Mouse (Mus musculus): ENCODE measurements around the gene Rhcg. TPM values are rescaled to one million over a fixed set of nuclear protein-coding genes. Genes with fewer than 3 reads are reported as not detected.

The Rhcg gene
- total and polyA plus RNA-seq, 2 experiments = not detected

- peaks cover 16% of the 10 kb centered on the region; the same call in 1 of the 2 replicates for H3K27me3 ChIP-seq (ENCODE audit: control insufficient read depth, insufficient read depth, low read length)
- H3K4me3 ChIP-seq (ENCODE audit: insufficient read depth, low read depth, low read length) = no peak overlapping the region
- H3K9ac ChIP-seq (ENCODE audit: low read depth, low read length) = no peak overlapping the region
- no peaks in the 10 kb centered on the region for H3K36me3 ChIP-seq (ENCODE audit: control insufficient read depth, insufficient read depth, low read length)
- H3K27ac ChIP-seq (replicated peaks; ENCODE audit: insufficient read depth, low read depth, low read length) = no peak overlapping the region
- DNase-seq (ENCODE audit: extremely low read depth, low read depth, low spot score) = peak; percentile 34
- TF ChIP-seq CTCF (IDR thresholded peaks at IDR 0.05; ENCODE audit: low read depth, low read length) (peak; percentile 94), POLR2A (IDR thresholded peaks at IDR 0.05; ENCODE audit: extremely low read depth, insufficient read depth, low read length) (no peak)
- WGBS = 15% methylated on average over 7 of the region's 7 CpGs
- no peaks in the 10 kb centered on the region for H3K79me2 ChIP-seq (ENCODE audit: control insufficient read depth, insufficient read depth, low read length)
- H3K4me1 ChIP-seq (ENCODE audit: control insufficient read depth, insufficient read depth, low read length) = 0 out of 2 replicates have a peak, but pooled peaks cover 2% of the 10 kb centered on the region
Measured at GRCm38 (mm10) chr7:79594854-79595253, 22.6 kb downstream of the Rhcg start.

DNA sequence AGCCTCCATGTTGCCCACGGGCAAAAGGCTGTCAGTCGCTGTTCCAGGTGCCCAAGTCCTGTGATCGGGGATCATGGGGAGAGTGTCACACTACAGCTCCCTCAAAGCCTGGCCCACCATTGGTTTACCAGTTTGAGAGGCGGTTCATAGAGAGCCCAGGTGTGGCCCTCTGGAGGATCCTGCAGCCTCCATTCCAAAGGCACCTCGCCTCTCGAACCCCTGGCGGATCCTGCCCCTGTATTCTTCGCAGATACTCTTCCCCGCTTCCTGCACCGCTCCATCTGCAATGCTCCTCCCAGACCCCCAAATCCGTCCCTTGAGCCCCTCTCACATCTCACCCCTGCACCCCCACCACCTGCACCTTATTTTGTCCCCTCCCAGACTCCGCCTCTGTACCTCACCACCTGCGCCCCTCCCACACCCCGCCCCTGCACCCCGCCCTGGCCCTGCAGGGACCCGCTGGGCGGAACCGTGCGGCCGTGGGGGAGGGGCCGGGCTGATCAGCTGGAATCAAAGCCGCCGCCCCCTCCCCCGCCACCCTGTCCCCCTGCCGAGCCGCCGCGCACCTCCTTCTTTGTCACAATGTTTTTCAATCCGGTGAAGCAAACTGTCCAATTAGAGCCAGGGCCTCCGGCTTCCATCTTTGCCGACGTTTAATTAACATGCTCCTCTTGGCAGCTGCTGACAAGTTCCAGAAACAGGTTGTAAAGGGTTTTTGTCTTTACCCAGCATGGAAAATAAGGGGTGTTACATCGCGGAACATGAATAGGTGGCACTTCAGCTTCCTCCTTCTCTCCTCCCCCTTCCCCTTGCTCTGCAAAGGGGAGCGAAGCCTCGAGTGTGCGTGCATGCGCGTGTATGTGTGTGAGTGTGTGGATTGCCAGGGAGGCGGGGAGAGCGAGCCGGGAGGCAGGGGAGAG, 25.4 kb downstream of the Rhcg start:
- TF ChIP-seq CTCF (IDR thresholded peaks at IDR 0.05; ENCODE audit: low read depth, low read length) = no peak
- no peak for TF ChIP-seq POLR2A (IDR thresholded peaks at IDR 0.05; ENCODE audit: extremely low read depth, insufficient read depth, low read length)
- H3K4me1 ChIP-seq (ENCODE audit: control insufficient read depth, insufficient read depth, low read length) = 0 out of 2 replicates have a peak, but pooled peaks cover 2% of the 10 kb centered on the region
- H3K36me3 ChIP-seq (ENCODE audit: control insufficient read depth, insufficient read depth, low read length) = no peaks in the 10 kb centered on the region
- H3K4me3 ChIP-seq (ENCODE audit: insufficient read depth, low read depth, low read length) = no peak overlapping the region
- peaks cover 16% of the 10 kb centered on the region; the same call in 1 of the 2 replicates for H3K27me3 ChIP-seq (ENCODE audit: control insufficient read depth, insufficient read depth, low read length)
- 2% methylated on average over 42 of the region's 42 CpGs for WGBS
- DNase-seq (ENCODE audit: extremely low read depth, low read depth, low spot score) = no peak
- no peak overlapping the region for H3K27ac ChIP-seq (replicated peaks; ENCODE audit: insufficient read depth, low read depth, low read length)
- H3K79me2 ChIP-seq (ENCODE audit: control insufficient read depth, insufficient read depth, low read length) = no peaks in the 10 kb centered on the region
- no peak overlapping the region for H3K9ac ChIP-seq (ENCODE audit: low read depth, low read length)

DNA sequence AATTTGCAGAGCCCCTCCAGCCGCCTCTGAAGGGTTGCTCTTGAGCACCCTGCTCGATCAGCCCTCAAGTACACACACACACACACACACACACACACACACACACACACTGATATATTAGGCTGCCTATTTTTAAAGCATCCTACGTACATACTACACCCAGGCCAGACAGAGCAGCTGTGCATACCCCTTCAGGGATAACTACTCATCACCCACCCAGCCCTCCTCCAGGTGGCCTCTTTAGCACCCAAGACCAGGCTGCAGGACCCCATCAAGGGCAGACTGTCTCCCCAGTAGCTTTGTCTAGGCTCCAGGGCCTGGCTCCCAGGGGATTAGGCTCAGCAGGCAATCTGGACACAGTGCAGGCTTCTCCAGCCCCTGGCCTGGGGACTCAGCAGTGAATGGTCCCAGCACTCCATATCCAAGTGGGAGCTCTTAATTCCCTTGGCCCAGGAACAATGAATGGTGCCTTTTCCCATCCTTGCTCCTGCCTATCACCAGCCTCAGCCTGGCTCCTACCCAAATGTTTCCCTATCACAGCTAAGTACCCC, 26.8 kb downstream of the Rhcg start:
- Histone ChIP-seq H3K79me2 (ENCODE audit: control insufficient read depth, insufficient read depth, low read length) (no peaks in the 10 kb centered on the region), H3K27me3 (ENCODE audit: control insufficient read depth, insufficient read depth, low read length) (peaks cover 13% of the 10 kb centered on the region; the same call in 1 of the 2 replicates), H3K27ac (replicated peaks; ENCODE audit: insufficient read depth, low read depth, low read length) (no peak overlapping the region), H3K4me1 (ENCODE audit: control insufficient read depth, insufficient read depth, low read length) (0 out of 2 replicates have a peak, but pooled peaks cover 2% of the 10 kb centered on the region), H3K36me3 (ENCODE audit: control insufficient read depth, insufficient read depth, low read length) (no peaks in the 10 kb centered on the region), H3K9ac (ENCODE audit: low read depth, low read length) (no peak overlapping the region), H3K4me3 (ENCODE audit: insufficient read depth, low read depth, low read length) (no peak overlapping the region)
- no peak for DNase-seq (ENCODE audit: extremely low read depth, low read depth, low spot score)
- TF ChIP-seq POLR2A (IDR thresholded peaks at IDR 0.05; ENCODE audit: extremely low read depth, insufficient read depth, low read length) (no peak), CTCF (IDR thresholded peaks at IDR 0.05; ENCODE audit: low read depth, low read length) (no peak)
- 22% methylated on average over 3 of the region's 3 CpGs for WGBS

DNA sequence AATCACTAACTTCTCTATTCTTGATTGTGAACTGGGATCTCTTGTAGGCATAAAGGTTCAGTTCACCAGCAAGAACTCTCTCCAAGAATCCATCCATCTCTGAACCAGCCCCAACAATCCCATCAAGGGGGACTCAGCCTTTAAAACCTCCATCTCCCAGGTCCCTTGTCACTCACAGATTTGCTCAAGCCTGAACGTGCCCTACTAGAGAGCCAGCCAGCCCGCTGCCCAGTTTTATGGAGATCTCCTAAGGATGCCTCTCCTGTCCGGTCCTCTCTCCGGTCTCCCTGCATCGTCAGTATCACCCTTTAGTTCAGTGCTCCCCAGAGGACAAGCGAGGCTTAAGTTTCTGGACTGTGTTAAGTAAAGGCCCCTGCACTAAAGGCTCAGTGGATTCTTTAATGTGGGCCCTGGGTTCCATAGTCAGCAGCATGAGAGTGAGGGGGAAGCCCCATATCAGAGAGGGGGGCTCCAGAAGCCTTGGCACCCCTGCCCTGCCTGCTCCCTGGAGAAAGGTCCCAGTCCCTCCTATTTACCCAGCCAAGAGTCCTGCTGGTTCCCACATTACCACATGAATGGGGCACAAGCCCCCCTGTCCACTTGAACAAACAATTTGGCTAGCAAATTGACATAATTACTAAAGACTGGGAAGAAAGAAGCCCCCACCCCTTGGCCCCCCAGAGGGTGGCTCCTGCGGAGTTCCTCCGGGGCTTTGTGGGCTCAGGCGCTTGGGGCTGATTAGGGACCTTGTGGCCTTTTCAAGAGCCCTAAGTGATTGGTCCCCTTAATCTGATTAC, 27.5 kb downstream of the Rhcg start:
- Histone ChIP-seq H3K36me3 (ENCODE audit: control insufficient read depth, insufficient read depth, low read length) (no peaks in the 10 kb centered on the region), H3K27me3 (ENCODE audit: control insufficient read depth, insufficient read depth, low read length) (peaks cover 13% of the 10 kb centered on the region; the same call in 1 of the 2 replicates), H3K4me1 (ENCODE audit: control insufficient read depth, insufficient read depth, low read length) (0 out of 2 replicates have a peak, but pooled peaks cover 2% of the 10 kb centered on the region), H3K79me2 (ENCODE audit: control insufficient read depth, insufficient read depth, low read length) (no peaks in the 10 kb centered on the region), H3K9ac (ENCODE audit: low read depth, low read length) (no peak overlapping the region), H3K4me3 (ENCODE audit: insufficient read depth, low read depth, low read length) (no peak overlapping the region), H3K27ac (replicated peaks; ENCODE audit: insufficient read depth, low read depth, low read length) (no peak overlapping the region)
- TF ChIP-seq CTCF (IDR thresholded peaks at IDR 0.05; ENCODE audit: low read depth, low read length) = no peak
- no peak for TF ChIP-seq POLR2A (IDR thresholded peaks at IDR 0.05; ENCODE audit: extremely low read depth, insufficient read depth, low read length)
- 16% methylated on average over 9 of the region's 9 CpGs for WGBS
- DNase-seq (ENCODE audit: extremely low read depth, low read depth, low spot score) = no peak

DNA sequence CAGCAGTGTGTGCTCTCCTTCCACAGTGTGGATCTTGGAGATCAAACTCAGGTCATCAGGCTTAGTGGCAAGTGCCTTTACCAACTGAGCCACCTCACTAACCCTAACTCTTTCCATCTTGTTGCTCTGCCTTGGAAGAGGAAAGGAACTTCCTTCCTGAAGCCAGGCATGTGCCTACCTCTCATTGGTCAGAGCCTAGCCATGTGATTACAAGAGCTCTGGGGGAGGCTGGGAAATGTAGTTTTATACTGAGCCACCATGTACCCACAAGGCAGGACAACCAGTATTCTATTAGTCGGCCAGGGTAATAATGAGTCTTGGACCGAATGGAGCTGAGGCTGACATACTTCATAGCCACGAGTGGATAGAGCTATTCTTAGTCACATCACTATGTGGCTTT, 29.2 kb downstream of the Rhcg start:
- peak; percentile 5 for DNase-seq (ENCODE audit: extremely low read depth, low read depth, low spot score)
- TF ChIP-seq POLR2A (IDR thresholded peaks at IDR 0.05; ENCODE audit: extremely low read depth, insufficient read depth, low read length) = no peak
- TF ChIP-seq CTCF (IDR thresholded peaks at IDR 0.05; ENCODE audit: low read depth, low read length) = no peak
- Histone ChIP-seq H3K79me2 (ENCODE audit: control insufficient read depth, insufficient read depth, low read length) (no peaks in the 10 kb centered on the region), H3K36me3 (ENCODE audit: control insufficient read depth, insufficient read depth, low read length) (no peaks in the 10 kb centered on the region), H3K27me3 (ENCODE audit: control insufficient read depth, insufficient read depth, low read length) (peaks cover 10% of the 10 kb centered on the region; the same call in 1 of the 2 replicates), H3K4me3 (ENCODE audit: insufficient read depth, low read depth, low read length) (no peak overlapping the region), H3K4me1 (ENCODE audit: control insufficient read depth, insufficient read depth, low read length) (0 out of 2 replicates have a peak, but pooled peaks cover 2% of the 10 kb centered on the region), H3K9ac (ENCODE audit: low read depth, low read length) (no peak overlapping the region), H3K27ac (replicated peaks; ENCODE audit: insufficient read depth, low read depth, low read length) (no peak overlapping the region)
- 81% methylated on average over 3 of the region's 3 CpGs for WGBS
